Mouse (Mus musculus): ENCODE data around the gene Tecpr2. TPM values are rescaled to one million over a fixed set of nuclear protein-coding genes. Genes with fewer than 3 reads are reported as not detected.

The Tecpr2 gene
- polyA plus RNA-seq, 1 experiment from 2014 or later = 4.1 TPM

DNA sequence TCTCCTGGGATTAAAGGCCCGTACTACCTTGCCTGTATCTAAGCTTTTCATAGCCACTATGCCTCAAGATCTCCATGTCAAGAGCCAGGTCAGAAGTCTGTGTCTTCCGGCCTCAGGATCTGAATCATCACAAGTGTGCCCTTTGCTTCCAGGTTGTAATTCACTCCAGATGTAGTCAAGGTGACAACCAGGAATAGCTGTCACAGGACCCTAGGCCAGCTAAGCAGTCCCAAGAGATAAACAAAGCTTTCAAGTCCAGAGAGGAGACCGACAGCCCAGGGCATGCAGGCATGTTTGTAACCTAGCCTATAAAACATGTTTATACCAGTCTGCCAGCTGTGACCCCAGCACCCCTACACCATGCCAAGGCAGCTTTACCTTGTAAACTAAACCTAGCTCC, 92.7 kb downstream of the Tecpr2 start:
- Histone ChIP-seq H3K9ac (ENCODE audit: low read depth, low read length) (no peak overlapping the region), H3K36me3 (ENCODE audit: control insufficient read depth, insufficient read depth, low read length) (no peaks in the 10 kb centered on the region), H3K9me3 (ENCODE audit: control insufficient read depth, low read length) (no peaks in the 10 kb centered on the region), H3K4me3 (ENCODE audit: low read depth, low read length) (no peak overlapping the region), H3K27me3 (ENCODE audit: control insufficient read depth, insufficient read depth, low read length) (no peaks in the 10 kb centered on the region), H3K4me1 (replicated peaks; ENCODE audit: control insufficient read depth, insufficient read depth, low read length) (no peaks in the 10 kb centered on the region), H3K4me2 (replicated peaks; ENCODE audit: low read depth, low read length) (no peak overlapping the region), H3K27ac (ENCODE audit: low read depth, low read length) (no peak overlapping the region)
- ATAC-seq (ENCODE audit: low FRiP score) (no peak), DNase-seq (ENCODE audit: low spot score) (no peak)
- WGBS = 76% methylated on average over 3 of the region's 3 CpGs

DNA sequence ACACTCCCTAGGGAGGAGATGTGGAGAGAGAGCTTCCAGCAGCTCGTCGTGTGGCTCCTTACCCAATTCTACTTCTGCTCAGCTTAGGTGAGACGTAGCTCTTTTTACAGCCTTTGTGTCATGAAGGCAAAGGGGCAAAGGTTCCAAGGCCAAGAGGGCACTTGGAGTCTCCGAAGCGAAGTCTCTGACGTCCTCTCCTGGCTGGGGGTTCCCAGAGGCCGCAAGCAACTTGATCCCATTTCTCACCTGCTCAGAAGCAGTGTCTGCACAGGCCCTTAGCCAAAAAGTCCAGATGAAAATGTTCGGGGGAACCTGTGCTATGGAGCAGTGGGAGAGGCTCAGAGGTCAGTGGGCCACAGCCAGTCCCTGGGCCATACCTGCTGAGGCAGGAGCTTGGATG, 94.0 kb downstream of the Tecpr2 start:
- Histone ChIP-seq H3K9me3 (ENCODE audit: control insufficient read depth, low read length) (no peaks in the 10 kb centered on the region), H3K4me1 (replicated peaks; ENCODE audit: control insufficient read depth, insufficient read depth, low read length) (no peaks in the 10 kb centered on the region), H3K9ac (ENCODE audit: low read depth, low read length) (no peak overlapping the region), H3K36me3 (ENCODE audit: control insufficient read depth, insufficient read depth, low read length) (no peaks in the 10 kb centered on the region), H3K27me3 (ENCODE audit: control insufficient read depth, insufficient read depth, low read length) (no peaks in the 10 kb centered on the region), H3K27ac (ENCODE audit: low read depth, low read length) (no peak overlapping the region), H3K4me2 (replicated peaks; ENCODE audit: low read depth, low read length) (no peak overlapping the region), H3K4me3 (ENCODE audit: low read depth, low read length) (no peak overlapping the region)
- 87% methylated on average over 8 of the region's 8 CpGs for WGBS
- ATAC-seq (ENCODE audit: low FRiP score) = no peak
- no peak for DNase-seq (ENCODE audit: low spot score)

DNA sequence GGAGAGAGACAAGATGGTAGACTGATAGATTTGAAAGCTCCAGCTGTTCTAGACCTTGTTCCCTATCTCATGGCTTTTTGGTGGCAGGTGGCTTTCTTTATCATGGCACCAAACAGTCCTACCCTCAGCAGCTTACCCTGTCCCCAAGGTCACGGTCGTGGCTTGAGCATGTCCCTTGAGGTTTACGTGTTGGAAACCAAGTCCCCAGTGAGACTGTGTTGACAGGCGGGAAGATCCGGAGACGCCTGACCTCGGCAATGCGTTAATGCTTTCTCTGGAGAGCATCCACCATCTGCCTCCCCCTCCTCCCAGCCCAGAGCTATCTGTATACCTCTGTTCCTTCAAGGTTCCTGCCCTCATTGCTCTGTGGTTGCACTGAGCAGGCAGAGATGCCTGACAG, 94.7 kb downstream of the Tecpr2 start:
- 87% methylated on average over 8 of the region's 8 CpGs for WGBS

DNA sequence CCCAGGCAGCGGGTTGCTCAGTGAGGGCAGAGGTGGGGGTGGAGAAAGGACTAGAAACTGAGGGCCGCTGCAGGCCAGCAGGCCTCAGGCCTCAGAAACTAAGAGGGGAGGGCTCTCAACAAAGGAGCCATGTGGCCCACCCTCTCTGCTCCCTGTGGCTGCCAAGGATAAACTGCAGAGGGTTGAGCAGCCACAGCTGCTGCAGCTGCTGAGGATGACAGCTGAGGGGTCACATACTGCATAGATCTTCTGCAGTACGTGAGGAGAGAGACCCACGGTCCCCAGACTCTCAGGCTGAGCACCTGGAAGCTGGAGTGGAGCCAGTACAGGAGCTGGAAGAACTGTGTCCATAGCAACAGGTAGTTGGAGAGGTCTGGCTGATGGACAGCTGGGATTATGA, 95.5 kb downstream of the Tecpr2 start:
- Histone ChIP-seq H3K9ac (ENCODE audit: low read depth, low read length) (no peak overlapping the region), H3K36me3 (ENCODE audit: control insufficient read depth, insufficient read depth, low read length) (no peaks in the 10 kb centered on the region), H3K4me3 (ENCODE audit: low read depth, low read length) (no peak overlapping the region), H3K27ac (ENCODE audit: low read depth, low read length) (no peak overlapping the region), H3K4me2 (replicated peaks; ENCODE audit: low read depth, low read length) (no peak overlapping the region), H3K4me1 (replicated peaks; ENCODE audit: control insufficient read depth, insufficient read depth, low read length) (no peaks in the 10 kb centered on the region), H3K27me3 (ENCODE audit: control insufficient read depth, insufficient read depth, low read length) (no peaks in the 10 kb centered on the region), H3K9me3 (ENCODE audit: control insufficient read depth, low read length) (no peaks in the 10 kb centered on the region)
- 72% methylated on average over 4 of the region's 4 CpGs for WGBS
- DNase-seq (ENCODE audit: low spot score) = no peak
- ATAC-seq (ENCODE audit: low FRiP score) = no peak

More for the DNA sequence above, 94.7 kb downstream of the Tecpr2 start:
- Histone ChIP-seq H3K4me2 (replicated peaks; ENCODE audit: low read depth, low read length) (no peak overlapping the region), H3K9me3 (ENCODE audit: control insufficient read depth, low read length) (no peaks in the 10 kb centered on the region), H3K4me3 (ENCODE audit: low read depth, low read length) (no peak overlapping the region), H3K27ac (ENCODE audit: low read depth, low read length) (no peak overlapping the region), H3K27me3 (ENCODE audit: control insufficient read depth, insufficient read depth, low read length) (no peaks in the 10 kb centered on the region), H3K4me1 (replicated peaks; ENCODE audit: control insufficient read depth, insufficient read depth, low read length) (no peaks in the 10 kb centered on the region), H3K9ac (ENCODE audit: low read depth, low read length) (no peak overlapping the region), H3K36me3 (ENCODE audit: control insufficient read depth, insufficient read depth, low read length) (no peaks in the 10 kb centered on the region)
- DNase-seq (ENCODE audit: low spot score) (no peak), ATAC-seq (ENCODE audit: low FRiP score) (no peak)

DNA sequence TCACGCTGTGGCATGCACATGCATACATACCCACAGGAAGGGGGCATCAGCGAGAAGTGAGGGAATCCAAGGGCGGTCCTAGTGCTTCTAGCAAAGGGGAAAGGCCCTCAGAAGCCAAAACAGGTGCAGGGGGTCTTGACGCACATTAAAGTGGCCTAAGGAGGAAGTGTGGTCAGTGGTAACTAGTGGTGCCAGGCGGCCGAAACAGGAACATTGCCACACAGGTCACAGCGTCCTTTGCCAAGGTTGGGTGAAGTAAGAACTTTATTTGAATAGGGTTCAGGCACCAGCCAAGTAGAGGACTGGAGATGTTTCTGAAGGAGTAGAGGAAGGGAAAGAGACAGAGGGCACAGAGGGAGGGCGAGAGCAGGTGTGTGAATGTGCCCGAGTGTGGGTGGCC, 96.1 kb downstream of the Tecpr2 start:
- Histone ChIP-seq H3K4me1 (replicated peaks; ENCODE audit: control insufficient read depth, insufficient read depth, low read length) (no peaks in the 10 kb centered on the region), H3K4me3 (ENCODE audit: low read depth, low read length) (no peak overlapping the region), H3K4me2 (replicated peaks; ENCODE audit: low read depth, low read length) (no peak overlapping the region), H3K27me3 (ENCODE audit: control insufficient read depth, insufficient read depth, low read length) (no peaks in the 10 kb centered on the region), H3K36me3 (ENCODE audit: control insufficient read depth, insufficient read depth, low read length) (no peaks in the 10 kb centered on the region), H3K9ac (ENCODE audit: low read depth, low read length) (no peak overlapping the region), H3K27ac (ENCODE audit: low read depth, low read length) (no peak overlapping the region), H3K9me3 (ENCODE audit: control insufficient read depth, low read length) (no peaks in the 10 kb centered on the region)
- DNase-seq (ENCODE audit: low spot score) (no peak), ATAC-seq (ENCODE audit: low FRiP score) (no peak)
- WGBS = 83% methylated on average over 9 of the region's 9 CpGs

DNA sequence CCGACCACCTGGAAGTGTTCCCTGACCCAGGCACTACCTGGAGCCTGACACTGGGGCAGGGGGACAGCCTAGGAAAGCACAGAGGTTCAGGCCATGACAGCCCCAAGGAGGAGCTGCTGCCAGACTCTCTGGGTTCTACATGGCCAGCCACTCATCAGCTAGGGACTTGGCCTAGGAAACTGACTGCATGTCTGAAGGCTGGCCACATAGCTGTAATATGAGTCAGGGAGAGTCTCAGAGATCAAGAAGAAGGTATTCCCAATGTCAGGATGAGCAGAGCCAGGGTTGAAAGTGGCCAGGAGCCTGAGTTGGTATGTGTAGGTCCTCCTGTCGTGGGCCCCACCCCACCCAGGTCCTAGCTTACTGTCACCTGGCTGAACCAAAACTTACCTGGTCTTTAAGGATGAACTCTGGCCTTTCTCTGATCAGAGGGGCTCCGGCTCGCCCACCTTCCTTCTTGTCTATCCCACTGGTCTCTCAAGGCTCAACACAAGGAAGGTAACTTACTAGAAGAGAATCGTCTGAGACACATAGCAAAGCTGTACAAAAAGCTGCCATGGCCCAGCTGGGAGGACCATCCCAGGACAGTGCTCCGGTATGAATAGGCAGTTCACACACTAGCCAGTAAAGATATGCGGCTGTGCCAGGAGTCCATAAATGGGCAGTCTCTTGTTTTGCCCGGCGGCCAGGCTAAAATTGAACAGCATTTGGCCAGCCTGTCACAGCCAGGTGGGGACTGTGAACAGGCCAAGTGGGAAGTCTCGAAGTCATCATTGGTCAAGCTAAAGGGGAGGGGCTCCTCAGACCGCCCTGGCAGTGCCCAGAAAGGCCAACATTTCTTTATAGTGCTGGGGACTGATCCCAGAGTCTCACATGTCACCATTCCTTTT, 97.7 kb downstream of the Tecpr2 start:
- no peaks in the 10 kb centered on the region for H3K36me3 ChIP-seq (ENCODE audit: control insufficient read depth, insufficient read depth, low read length)
- no peaks in the 10 kb centered on the region for H3K9me3 ChIP-seq (ENCODE audit: control insufficient read depth, low read length)
- no peaks in the 10 kb centered on the region for H3K27me3 ChIP-seq (ENCODE audit: control insufficient read depth, insufficient read depth, low read length)
- no peak overlapping the region for H3K27ac ChIP-seq (ENCODE audit: low read depth, low read length)
- no peaks in the 10 kb centered on the region for H3K4me1 ChIP-seq (replicated peaks; ENCODE audit: control insufficient read depth, insufficient read depth, low read length)
- 85% methylated on average over 11 of the region's 11 CpGs for WGBS
- no peak overlapping the region for H3K4me3 ChIP-seq (ENCODE audit: low read depth, low read length)
- ATAC-seq (ENCODE audit: low FRiP score) = no peak
- H3K4me2 ChIP-seq (replicated peaks; ENCODE audit: low read depth, low read length) = no peak overlapping the region
- no peak for DNase-seq (ENCODE audit: low spot score)
- no peak overlapping the region for H3K9ac ChIP-seq (ENCODE audit: low read depth, low read length)

DNA sequence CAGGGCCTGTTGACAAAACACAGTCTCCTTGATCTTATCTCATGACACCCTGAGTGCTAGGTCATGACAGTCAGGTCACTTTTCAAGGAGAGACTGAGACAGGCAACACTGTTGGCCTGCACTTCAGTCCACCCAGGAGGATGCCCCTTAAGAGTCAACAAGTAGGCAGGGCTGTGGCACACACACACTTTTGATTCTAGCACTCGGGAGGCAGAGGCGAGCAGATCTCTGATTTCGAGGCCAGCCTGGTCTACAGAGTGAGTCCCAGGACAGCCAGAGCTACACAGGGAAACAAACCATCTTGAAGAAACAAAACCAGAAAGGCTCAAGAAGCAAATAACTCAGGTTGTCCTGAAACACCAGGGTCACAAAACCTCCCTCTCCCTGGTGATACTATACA, 100.3 kb downstream of the Tecpr2 start:
- Histone ChIP-seq H3K9ac (ENCODE audit: low read depth, low read length) (no peak overlapping the region), H3K27ac (ENCODE audit: low read depth, low read length) (no peak overlapping the region), H3K9me3 (ENCODE audit: control insufficient read depth, low read length) (no peaks in the 10 kb centered on the region), H3K27me3 (ENCODE audit: control insufficient read depth, insufficient read depth, low read length) (no peaks in the 10 kb centered on the region), H3K4me3 (ENCODE audit: low read depth, low read length) (no peak overlapping the region), H3K4me1 (replicated peaks; ENCODE audit: control insufficient read depth, insufficient read depth, low read length) (no peaks in the 10 kb centered on the region), H3K4me2 (replicated peaks; ENCODE audit: low read depth, low read length) (no peak overlapping the region), H3K36me3 (ENCODE audit: control insufficient read depth, insufficient read depth, low read length) (no peaks in the 10 kb centered on the region)
- 89% methylated on average over 3 of the region's 3 CpGs for WGBS
- DNase-seq (ENCODE audit: low spot score) = no peak
- no peak for ATAC-seq (ENCODE audit: low FRiP score)

DNA sequence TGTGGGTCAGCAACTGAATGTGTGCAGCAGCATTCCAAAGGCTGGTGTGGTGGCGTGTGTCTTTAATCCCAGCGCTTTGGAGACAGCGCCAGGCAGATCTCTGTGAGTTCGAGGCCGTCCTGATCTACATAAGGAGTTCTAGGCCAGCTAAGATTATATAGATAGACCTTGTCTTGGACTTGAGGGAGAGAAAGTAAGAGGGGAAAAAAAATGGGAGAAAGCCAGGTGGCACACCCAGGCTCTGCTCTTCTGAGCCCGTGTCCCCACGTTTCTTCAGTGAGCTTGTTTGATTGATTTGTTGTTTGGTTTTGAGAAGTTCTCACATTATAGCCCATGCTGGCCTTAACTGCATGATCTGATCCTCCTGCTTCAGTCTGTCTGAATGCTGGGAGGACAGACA, 101.4 kb downstream of the Tecpr2 start:
- no peaks in the 10 kb centered on the region for H3K9me3 ChIP-seq (ENCODE audit: control insufficient read depth, low read length)
- DNase-seq (ENCODE audit: low spot score) = no peak

More for the DNA sequence above, 101.4 kb downstream of the Tecpr2 start:
- no peak overlapping the region for H3K9ac ChIP-seq (ENCODE audit: low read depth, low read length)
- no peak for ATAC-seq (ENCODE audit: low FRiP score)
- no peaks in the 10 kb centered on the region for H3K4me1 ChIP-seq (replicated peaks; ENCODE audit: control insufficient read depth, insufficient read depth, low read length)
- no peaks in the 10 kb centered on the region for H3K27me3 ChIP-seq (ENCODE audit: control insufficient read depth, insufficient read depth, low read length)
- whole genome bisulfite sequencing = 91% methylated on average over 7 of the region's 7 CpGs
- H3K27ac ChIP-seq (ENCODE audit: low read depth, low read length) = no peak overlapping the region
- H3K4me2 ChIP-seq (replicated peaks; ENCODE audit: low read depth, low read length) = no peak overlapping the region
- H3K36me3 ChIP-seq (ENCODE audit: control insufficient read depth, insufficient read depth, low read length) = no peaks in the 10 kb centered on the region
- no peak overlapping the region for H3K4me3 ChIP-seq (ENCODE audit: low read depth, low read length)
